In the genomic region with DNA sequence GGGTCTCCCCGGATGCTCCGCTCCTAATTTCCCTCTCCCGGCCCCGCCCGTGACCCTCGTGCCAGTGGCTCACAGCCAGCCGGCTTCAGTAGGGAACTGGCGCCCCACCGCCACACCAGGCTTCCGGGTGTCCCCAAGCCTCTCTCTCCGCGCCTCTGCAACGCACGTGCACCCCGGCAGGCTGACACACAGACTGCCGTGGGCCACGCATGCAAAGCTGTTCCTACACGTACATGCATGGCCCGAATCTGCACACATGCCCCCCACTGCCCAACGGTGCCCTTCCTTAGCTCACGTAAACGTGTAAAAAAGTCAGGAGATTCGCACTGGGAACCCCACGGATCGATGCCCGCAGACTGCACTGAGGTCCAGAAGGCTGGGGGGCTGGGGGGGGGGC, we compare ENCODE assay signal across 7 mouse cellular contexts. TPM values are rescaled to one million over a fixed set of nuclear protein-coding genes. Genes with fewer than 3 reads are reported as not detected.
DNase-seq lines count a peak whose midpoint lies in the region; ATAC-seq and TF ChIP-seq lines count a peak whose summit lies in the region.

No protein-coding gene starts in this region.

- peak overlapping the region; percentile 89 for H3K9ac ChIP-seq in limb, embryonic 12.5 days (replicated peaks)
- H3K9ac ChIP-seq in midbrain, embryonic 12.5 days (replicated peaks) = peak overlapping the region; percentile 74

- peak; percentile 47 for ATAC-seq in inflammation-experienced regulatory T-cells, adult 6 months
- ATAC-seq in limb, embryonic 12.5 days (ENCODE audit: insufficient number of reproducible peaks, insufficient read depth, low FRiP score, low TSS enrichment, low read depth) = 0 out of 2 replicates have a peak, but pooled peaks have one; percentile 32
- ATAC-seq in midbrain, embryonic 12.5 days (ENCODE audit: low FRiP score, low read depth) = peak; percentile 44; the same call in 1 of the 2 replicates

- TF ChIP-seq POLR2A in spleen, adult 2 months (IDR thresholded peaks at IDR 0.05; ENCODE audit: low read depth, low read length) = no peak

- H3K4me3 ChIP-seq in limb, embryonic 12.5 days (replicated peaks) = peak overlapping the region; percentile 82
- peak overlapping the region; percentile 72 for H3K4me3 ChIP-seq in midbrain, embryonic 12.5 days
- peak overlapping the region; percentile 87 for H3K4me3 ChIP-seq in spleen, adult 2 months (ENCODE audit: extremely low read depth, insufficient read depth, insufficient read length)

- no peaks in the 10 kb centered on the region for H3K9me3 ChIP-seq in limb, embryonic 12.5 days
- no peaks in the 10 kb centered on the region for H3K9me3 ChIP-seq in midbrain, embryonic 12.5 days

- H3K27ac ChIP-seq in limb, embryonic 12.5 days = peak overlapping the region; percentile 86; the same call in 1 of the 2 replicates
- H3K27ac ChIP-seq in midbrain, embryonic 12.5 days (replicated peaks) = peak overlapping the region; percentile 58
- peak overlapping the region; percentile 93 for H3K27ac ChIP-seq in spleen, adult 2 months (ENCODE audit: insufficient read depth, low read length)

- peak; percentile 75 to 86 for DNase-seq in adrenal gland, adult (ENCODE audit: inconsistent age in 2 of 2, low spot score in 1 of 2)
- peak; percentile 45 to 60 for DNase-seq in cerebellum, postnatal 14 days
- DNase-seq in gastrocnemius, postnatal 36 days = peak; percentile 49 to 56
- DNase-seq in spleen, adult 2 months (ENCODE audit: low read depth in 1 of 2, low spot score in 2 of 2) = peak; percentile 34 to 59

- no peak for TF ChIP-seq CTCF in spleen, adult 2 months (IDR thresholded peaks at IDR 0.05; ENCODE audit: extremely low read depth, insufficient read depth, insufficient read length, insufficient replicate concordance)

- peaks cover 22% of the 10 kb centered on the region for H3K27me3 ChIP-seq in limb, embryonic 12.5 days
- peaks cover 44% of the 10 kb centered on the region for H3K27me3 ChIP-seq in midbrain, embryonic 12.5 days
- H3K27me3 ChIP-seq in spleen, adult 2 months (ENCODE audit: control insufficient read depth, insufficient read depth, low read length) = no peaks in the 10 kb centered on the region

- intact Hi-C loops in gastrocnemius, postnatal 36 days (cut with DNase I) = no loop called here

- peak overlapping the region; percentile 96 for H3K4me2 ChIP-seq in limb, embryonic 12.5 days
- H3K4me2 ChIP-seq in midbrain, embryonic 12.5 days (replicated peaks) = peak overlapping the region; percentile 84

- WGBS in limb, embryonic 12.5 days = 0% methylated on average over 26 of the region's 26 CpGs
- WGBS in midbrain, embryonic 12.5 days = under 1% methylated on average over 26 of the region's 26 CpGs
- WGBS in spleen, adult 2 months = under 1% methylated on average over 26 of the region's 26 CpGs

- H3K36me3 ChIP-seq in limb, embryonic 12.5 days = peaks cover 25% of the 10 kb centered on the region
- H3K36me3 ChIP-seq in midbrain, embryonic 12.5 days = peaks cover 21% of the 10 kb centered on the region
- peaks cover 20% of the 10 kb centered on the region for H3K36me3 ChIP-seq in spleen, adult 2 months (ENCODE audit: control insufficient read depth, insufficient read depth, low read length)

- H3K4me1 ChIP-seq in limb, embryonic 12.5 days (replicated peaks) = peaks cover 21% of the 10 kb centered on the region
- peaks cover 19% of the 10 kb centered on the region for H3K4me1 ChIP-seq in midbrain, embryonic 12.5 days
- H3K4me1 ChIP-seq in spleen, adult 2 months (ENCODE audit: control insufficient read depth, insufficient read depth, insufficient read length) = peaks cover 13% of the 10 kb centered on the region; the same call in 1 of the 2 replicates

RNA-seq across cellular contexts. Expression of gene 1700017B05Rik, which starts 0.9 kb away (rescaled TPM):
- total RNA-seq in gastrocnemius, postnatal 36 days (2021) = 1 to 10 TPM; 3.8 to 4.2 TPM
- polyA plus RNA-seq in inflammation-experienced regulatory T-cells, adult 6 months (2017; shearing (Covaris generic)) = 10 to 100 TPM; 15.1 to 27.5 (median 19.5) TPM
- polyA plus RNA-seq in limb, embryonic 12.5 days (2016; fragmentation: Nextera tagmentation; extraction: Ambion mirVana) = 15.3 and 16.3 TPM in 2 replicates
- polyA plus RNA-seq in midbrain, embryonic 12.5 days (2016; fragmentation: Nextera tagmentation; extraction: Ambion mirVana) = 8.7 and 9.7 TPM in 2 replicates
- polyA plus RNA-seq in spleen, adult 2 months (2012; rRNA removed) = 20.3 and 21.6 TPM in 2 replicates

RNA-seq across cellular contexts. Expression of gene Trcg1, which starts 25.2 kb away (rescaled TPM):
- not detected for total RNA-seq in gastrocnemius, postnatal 36 days (2021)
- polyA plus RNA-seq in inflammation-experienced regulatory T-cells, adult 6 months (2017; shearing (Covaris generic)) = not detected
- polyA plus RNA-seq in limb, embryonic 12.5 days (2016; fragmentation: Nextera tagmentation; extraction: Ambion mirVana) = not detected in 2 replicates
- polyA plus RNA-seq in midbrain, embryonic 12.5 days (2016; fragmentation: Nextera tagmentation; extraction: Ambion mirVana) = not detected in 2 replicates
- polyA plus RNA-seq in spleen, adult 2 months (2012; rRNA removed) = not detected in 2 replicates

Comparison
In these comparisons a context has a peak if more than half of its experiments do, and no peak if none do; other contexts are left out.
1. Peak in every context shown above with its lines: DNase-seq, ATAC-seq, H3K4me3 ChIP-seq and H3K27ac ChIP-seq.